Mouse (Mus musculus) testis, adult 2 months (tissue): ENCODE results near the gene Sh3pxd2a.

Experiments
- CTCF ChIP-seq: fragments of 200-500 bp; IDR thresholded peaks from 2 replicates; pipeline ENCODE4 v1.5.1; 2012; ENCODE audit warnings: low read depth, mild to moderate bottlenecking, inconsistent platforms, low read length, moderate library complexity; ENCODE audit not compliant: control insufficient read depth, insufficient read depth, insufficient replicate concordance
- POLR2A ChIP-seq: fragments of 200-500 bp; IDR thresholded peaks from 2 replicates; pipeline ENCODE4 v1.6.1; 2012; ENCODE audit warnings: low read depth, mild to moderate bottlenecking, inconsistent platforms, low read length, moderate library complexity; ENCODE audit not compliant: control insufficient read depth

- no peak for TF ChIP-seq POLR2A
- no peak for TF ChIP-seq CTCF
These were observed 53.9 kb downstream of the Sh3pxd2a start for GRCm38 (mm10) chr19:47410301-47410700.
